Mouse (Mus musculus) erythroblast, embryonic 14.5 days (primary cell): Measurements from ENCODE around the gene Eif2ak2.

Experiments used
- GATA1 ChIP-seq: IDR thresholded peaks from 2 replicates; pipeline ENCODE4 v1.6.1; 2012; ENCODE audit warnings: low read length, inconsistent platforms, mixed read lengths
- TAL1 ChIP-seq: IDR thresholded peaks from 3 replicates; pipeline ENCODE4 v1.6.1; 2012; ENCODE audit warnings: low read length, inconsistent platforms, mixed read lengths

DNA sequence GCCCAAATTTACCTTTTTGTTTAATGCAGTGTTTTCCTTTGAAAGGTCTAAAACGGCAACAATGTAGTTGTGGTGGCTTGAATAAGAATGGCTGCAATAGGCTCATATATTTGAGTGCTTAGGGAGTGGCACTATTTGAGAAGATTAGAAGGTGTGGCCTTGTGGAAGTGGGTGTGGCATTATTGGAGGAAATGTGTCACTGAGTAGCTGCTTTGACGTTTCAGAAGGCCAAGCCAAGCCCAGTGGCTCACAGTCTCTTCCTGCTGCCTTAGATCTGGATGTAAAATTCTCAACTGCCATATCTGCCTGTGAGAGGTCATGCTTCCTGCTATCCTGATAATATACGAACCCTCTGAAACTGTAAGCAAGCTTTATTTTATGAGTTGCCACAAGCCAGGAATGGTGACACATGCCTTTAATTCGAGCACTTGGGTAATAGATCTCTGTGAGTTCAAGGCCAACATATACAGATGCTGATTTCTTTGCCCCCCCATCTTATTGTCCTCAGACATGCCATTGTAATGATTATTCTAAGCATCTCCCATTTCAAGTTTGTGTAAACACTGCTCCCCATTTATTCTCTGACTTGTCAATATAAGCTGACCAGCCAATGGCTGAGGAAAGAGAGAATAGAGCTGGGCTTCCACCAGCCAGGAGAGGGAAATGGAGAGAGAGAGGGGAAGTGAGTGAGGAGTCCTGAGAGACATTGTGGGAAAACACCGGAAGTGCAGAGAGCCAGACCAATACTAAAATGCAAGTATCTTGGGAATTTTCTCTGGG lies 3.1 kb upstream of the Eif2ak2 start:
- TF ChIP-seq GATA1 (no peak), TAL1 (no peak)
